Mouse (Mus musculus): ENCODE data around the gene Pde4b.
A peak's percentile ranks its signal among the peaks of the same experiment; 100 is the strongest.

The Pde4b gene

GRCm38 (mm10) chr4:102177258-102177657 is 89.9 kb downstream of the Pde4b start:
- no peak for DNase-seq (ENCODE audit: low read depth)

DNA sequence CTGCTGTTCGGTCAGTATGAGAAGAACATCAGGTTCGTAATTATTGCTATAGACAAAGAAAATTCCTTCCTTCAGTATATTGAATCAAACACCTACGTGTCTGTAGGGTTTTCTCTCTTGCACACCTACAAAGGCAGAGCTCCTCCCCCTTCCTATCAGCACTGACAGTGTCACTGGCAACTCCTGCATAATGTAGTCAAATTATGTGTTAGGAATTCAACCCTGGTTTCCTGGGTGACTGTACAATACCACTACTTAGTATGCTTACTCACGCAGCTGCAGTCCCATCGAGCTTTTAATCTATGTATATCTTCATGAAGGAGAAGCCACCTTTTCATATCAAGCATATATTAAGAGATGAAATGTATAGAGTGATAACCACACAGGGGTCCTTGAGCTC is 99.5 kb downstream of the Pde4b start:
- no peak for DNase-seq (ENCODE audit: low read depth)

- DNase-seq (ENCODE audit: low read depth) = no peak
These were observed 110.4 kb downstream of the Pde4b start for GRCm38 (mm10) chr4:102197707-102198106.

DNA sequence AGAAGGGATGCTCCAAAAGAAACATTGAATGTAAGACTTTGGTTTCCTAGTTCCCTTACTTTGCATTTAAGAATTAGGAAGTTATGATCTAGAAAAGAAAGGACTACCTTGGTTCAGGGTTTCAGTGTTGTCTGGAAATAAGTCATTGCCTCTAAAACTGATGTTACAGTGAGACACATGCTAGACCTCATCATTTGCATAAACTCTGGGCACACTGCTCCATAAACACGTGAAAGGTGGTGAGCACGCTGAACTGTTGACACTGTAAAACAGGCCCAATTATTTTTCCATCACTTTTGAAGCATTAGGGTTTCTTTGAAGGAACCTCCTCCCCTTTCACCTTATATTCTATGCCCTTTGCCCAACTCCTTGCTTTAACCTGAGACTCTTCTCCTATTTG is 122.4 kb downstream of the Pde4b start:
- no peak for DNase-seq (ENCODE audit: low read depth)

DNA sequence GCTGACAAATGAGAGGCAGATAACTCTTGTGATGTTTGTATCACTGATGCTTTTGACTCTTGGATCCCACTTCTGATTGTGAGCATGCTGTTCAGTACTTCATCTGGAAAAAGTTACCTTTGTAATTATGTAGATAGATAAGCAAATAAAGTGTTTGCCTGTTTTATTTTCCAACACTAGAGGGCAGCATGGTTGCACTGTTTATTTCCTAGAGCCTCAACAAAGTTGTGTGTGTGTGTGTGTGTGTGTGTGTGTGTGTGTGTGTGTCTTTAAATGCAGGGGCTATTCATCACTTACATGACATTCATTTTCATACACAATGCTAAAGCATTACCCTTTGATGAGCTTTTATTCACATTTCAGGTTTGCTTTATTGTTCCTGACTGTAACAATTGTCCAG is 139.4 kb downstream of the Pde4b start:
- DNase-seq (ENCODE audit: low read depth) = peak; percentile 54

GRCm38 (mm10) chr4:102228953-102229586 is 141.7 kb downstream of the Pde4b start:
- peak; percentile 11 for DNase-seq (ENCODE audit: low read depth)

DNA sequence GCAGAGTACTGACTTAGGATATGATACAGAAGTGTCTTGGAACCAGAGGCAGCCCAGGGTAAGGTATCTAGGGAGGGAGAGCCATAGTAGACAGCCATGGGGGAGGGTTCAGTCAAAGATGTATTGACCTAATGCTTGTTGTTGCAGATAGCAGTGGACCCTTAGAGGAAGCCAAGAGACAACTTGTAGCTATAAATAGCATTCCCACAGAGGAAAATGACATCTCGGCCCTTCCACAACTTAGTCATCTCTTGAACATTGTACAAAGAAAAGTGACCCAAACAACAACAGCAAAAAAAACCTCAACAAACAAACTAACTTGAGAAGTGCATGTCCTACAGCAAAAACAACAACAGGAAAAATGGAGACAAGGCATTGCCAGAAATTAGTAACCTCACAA is 143.6 kb downstream of the Pde4b start:
- DNase-seq (ENCODE audit: low read depth) = no peak

DNA sequence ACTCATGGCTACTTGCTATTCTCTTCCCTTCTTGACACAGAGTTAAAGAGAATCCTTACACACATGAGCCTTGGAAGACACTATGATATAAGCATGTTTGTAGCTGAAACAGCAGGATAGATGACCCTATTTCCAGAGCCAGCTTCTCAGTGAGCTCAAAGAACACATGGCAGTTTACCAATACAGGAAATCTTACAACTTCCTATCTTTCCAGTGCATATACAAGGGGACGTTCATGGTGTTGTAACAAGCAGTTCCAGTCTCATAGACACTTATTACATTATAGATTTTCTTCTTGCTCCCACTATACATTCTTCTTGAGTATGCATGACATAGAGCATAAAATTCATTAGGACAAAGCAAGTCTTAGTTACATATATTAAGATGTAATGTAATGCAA is 146.3 kb downstream of the Pde4b start:
- DNase-seq (ENCODE audit: low read depth) = no peak

- no peak for DNase-seq (ENCODE audit: low read depth)
These were observed 147.8 kb downstream of the Pde4b start for GRCm38 (mm10) chr4:102235151-102235550.

GRCm38 (mm10) chr4:102239102-102239501 is 151.8 kb downstream of the Pde4b start:
- DNase-seq (ENCODE audit: low read depth) = no peak

DNA sequence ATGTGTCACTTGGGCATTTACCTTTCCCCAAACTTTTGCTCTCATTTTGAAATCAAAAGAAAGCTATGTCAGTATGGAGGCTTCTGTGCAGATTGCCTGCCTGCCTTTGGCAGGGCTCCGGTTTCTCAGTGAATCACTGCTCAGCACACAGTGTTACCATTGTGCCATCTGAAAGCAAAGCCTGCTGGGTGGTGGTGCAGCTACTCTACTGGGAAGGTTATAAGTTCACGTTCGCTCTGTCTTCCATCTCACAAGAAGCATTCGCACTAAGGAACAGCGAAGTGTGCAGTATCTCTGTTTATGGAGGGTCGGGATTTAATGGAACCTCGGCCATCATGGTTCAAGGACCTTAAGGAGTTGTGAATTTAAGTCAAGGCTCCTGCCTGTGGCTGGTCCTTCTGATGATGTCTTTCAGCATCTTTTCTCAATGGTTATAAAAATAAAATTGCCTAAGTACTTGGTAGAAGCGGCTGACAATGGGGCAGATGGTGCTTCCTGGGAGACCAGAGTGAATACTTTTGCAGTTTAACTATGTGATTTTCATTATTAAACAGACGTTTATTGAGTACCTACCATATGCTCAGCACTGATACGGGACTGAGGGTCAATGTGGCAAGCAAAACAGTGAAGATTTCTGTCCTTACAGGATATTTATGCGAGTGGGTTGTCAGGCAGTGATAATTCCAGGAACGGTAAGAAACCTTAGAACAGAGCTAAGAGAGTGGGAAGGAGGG is 152.5 kb downstream of the Pde4b start:
- DNase-seq (ENCODE audit: low read depth) = no peak

- no peak for DNase-seq (ENCODE audit: low read depth)
These were observed 153.5 kb downstream of the Pde4b start for GRCm38 (mm10) chr4:102240754-102241427.

DNA sequence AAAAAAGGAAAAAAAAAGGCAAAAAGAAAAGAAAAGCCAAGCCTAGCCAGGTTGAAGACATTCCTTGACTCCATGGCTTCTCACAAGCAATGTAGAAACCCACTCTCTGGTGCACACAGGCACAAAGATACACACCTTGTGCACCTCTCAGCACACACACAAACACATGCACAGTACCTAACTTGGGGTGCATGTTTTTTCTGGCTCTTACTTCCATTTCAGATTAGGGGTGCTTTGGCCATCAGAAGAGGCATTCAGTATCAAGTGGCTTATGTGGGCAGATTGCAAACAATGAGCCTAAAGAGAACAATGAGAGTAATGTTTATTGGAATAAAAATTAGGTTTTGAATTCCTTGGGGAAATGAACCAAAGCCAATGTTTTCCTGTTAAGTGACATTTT is 166.7 kb downstream of the Pde4b start:
- DNase-seq (ENCODE audit: low read depth) = no peak

- DNase-seq (ENCODE audit: low read depth) = no peak
These were observed 167.3 kb downstream of the Pde4b start for GRCm38 (mm10) chr4:102254466-102255294.

- no peak for DNase-seq (ENCODE audit: low read depth)
These were observed 167.9 kb downstream of the Pde4b start for GRCm38 (mm10) chr4:102255295-102255670.

- DNase-seq (ENCODE audit: low read depth) = no peak
These were observed 169.0 kb downstream of the Pde4b start for GRCm38 (mm10) chr4:102256170-102256960.

- DNase-seq (ENCODE audit: low read depth) = no peak
These were observed 172.9 kb downstream of the Pde4b start for GRCm38 (mm10) chr4:102260216-102260615.

- DNase-seq (ENCODE audit: low read depth) = no peak
These were observed 185.0 kb downstream of the Pde4b start for GRCm38 (mm10) chr4:102272313-102272712.

DNA sequence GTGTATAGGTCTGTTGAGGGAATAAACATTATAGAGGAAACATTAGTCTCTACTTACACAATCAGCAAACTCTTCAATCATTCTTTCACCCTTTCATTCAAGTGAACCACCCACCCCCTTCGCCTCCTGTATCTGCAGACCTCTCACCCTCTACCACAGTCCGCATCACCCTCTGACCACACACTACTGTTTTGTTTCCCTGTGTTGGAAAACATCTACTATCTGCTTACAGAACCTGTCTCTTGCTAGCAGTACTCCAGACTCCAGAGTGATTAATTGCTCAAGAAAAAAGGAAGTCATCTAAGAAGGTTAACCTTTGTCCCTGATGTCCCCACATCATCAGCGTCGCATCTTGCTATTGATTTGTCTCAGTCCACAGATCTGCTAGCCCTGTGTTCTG is 185.4 kb downstream of the Pde4b start:
- no peak for DNase-seq (ENCODE audit: low read depth)

- no peak for DNase-seq (ENCODE audit: low read depth)
These were observed 188.4 kb downstream of the Pde4b start for GRCm38 (mm10) chr4:102275716-102276115.

DNA sequence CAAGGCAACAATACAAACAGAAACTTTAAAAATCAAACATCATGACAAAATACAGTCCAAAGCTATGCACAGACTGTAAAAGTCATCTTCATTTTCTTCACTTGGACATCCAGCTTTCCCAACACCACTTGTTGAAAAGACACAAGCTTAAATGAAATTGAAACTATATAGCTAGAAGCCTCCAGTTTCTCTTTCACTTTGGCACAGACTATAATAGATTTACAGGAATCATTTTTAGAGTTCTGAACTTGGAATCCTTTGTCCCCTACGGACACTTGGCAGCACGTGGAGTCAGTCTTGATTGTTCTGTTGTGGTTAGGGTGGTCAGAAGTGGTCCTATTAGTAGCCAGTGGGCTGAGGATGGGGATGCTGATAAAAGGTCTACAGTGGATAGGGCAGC is 191.6 kb downstream of the Pde4b start:
- peak; percentile 1 for DNase-seq (ENCODE audit: low read depth)

DNA sequence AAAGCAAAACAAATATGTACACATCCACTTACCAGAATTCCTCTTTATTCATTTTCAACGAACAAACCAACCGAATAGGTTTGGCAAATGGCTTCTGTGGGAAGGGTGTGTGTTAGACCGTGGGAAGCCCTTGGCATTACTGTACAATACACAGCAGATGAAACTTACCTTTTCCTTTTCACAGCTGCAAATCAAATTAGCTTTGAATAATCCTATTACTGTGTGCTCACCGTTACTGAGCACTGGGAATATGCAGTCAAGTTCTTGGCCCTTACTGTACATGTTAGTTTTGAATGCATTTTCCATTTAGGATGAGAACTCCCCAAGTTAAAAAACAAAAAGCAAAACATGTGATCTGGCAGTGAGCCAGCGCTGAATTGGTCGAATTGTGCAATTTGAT is 199.8 kb downstream of the Pde4b start:
- no peak for DNase-seq (ENCODE audit: low read depth)
